Mouse (Mus musculus): ENCODE results near the gene Fkbp9. TPM values are rescaled to one million over a fixed set of nuclear protein-coding genes. Genes with fewer than 3 reads are reported as not detected.

Gene Fkbp9
- under 1 TPM; 0.24 to 0.29 TPM for total RNA-seq (2023)

DNA sequence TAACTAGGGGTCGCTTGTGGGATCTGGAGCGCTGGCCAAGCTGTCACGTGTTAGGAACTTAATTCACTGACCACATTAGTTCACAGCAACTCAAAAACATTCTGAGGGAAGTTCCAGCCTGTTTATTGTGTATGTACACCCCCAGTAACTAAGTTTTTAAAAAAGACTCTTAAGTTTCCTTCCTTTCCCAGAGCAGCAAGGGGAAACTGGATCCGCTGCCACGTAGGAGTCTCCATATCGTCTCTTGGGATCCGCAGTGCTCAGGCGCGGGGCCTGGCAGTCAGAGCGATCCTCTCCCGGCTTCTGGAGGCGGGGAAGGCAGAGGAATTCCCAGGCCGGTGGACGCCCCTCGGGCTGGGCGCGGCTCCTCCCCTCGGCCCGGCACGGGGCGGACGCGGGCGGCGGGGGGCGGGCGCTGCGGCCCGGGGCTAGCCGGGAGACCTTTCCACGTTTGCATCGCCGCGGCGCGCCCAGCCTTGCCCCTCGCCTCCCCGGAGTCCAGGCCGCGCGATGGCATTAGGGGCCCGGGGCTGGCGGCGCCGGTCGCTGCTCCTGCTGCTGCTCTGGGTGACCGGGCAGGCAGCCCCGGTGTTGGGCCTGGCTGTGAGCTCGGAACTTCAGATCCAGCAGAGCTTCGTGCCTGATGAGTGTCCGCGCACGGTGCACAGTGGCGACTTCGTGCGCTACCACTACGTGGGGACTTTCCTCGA, at the start of gene Fkbp9:
Fkbp9 (plus strand) TSS at position 363 of the 710 bp plus-strand sequence.

DNA sequence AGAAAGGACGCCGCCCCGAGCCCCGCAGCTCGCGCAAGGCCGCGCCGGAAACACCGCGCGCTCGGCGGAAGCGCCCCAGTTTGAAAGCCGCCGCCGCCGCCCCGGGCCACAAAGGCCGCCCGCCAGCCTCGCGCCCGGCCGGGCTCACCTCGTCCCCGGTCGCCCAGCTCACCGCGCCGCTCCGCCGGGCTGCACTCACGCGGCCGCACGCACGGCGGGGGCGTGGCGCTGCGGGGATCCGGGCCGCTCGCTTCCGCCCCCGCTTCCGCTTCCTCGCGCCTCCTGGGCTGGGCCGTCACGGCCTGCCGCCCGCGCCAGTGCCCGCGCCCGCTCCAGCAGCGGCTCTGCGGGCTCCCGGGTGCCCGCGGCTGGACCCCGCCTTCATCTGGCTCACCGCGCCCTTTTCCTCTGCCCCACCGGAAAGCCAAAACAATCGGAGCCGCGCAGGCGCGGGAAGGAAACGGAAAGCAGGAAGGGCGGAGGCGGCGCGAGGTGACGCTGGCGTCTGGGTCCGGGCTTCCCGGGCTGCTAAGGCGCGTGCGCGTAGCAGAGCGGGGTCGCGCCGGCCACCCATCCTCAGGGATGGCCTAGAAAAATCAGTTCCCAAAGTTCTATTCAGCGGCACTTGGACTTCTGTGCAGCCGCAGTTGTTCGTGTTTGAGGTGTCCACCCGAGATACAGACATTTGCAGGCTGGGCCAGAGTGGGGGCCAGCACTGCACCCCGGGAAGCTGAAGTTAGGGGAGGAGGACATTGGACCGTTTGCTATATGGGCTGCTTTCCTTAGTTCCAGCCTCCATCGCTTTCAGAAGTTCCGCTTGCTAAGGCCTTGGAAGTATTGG, 34.3 kb upstream of the Fkbp9 start, which contains the start of gene Kbtbd2:
Kbtbd2 (minus strand) TSS at position 503 of the 841 bp plus-strand sequence.

DNA sequence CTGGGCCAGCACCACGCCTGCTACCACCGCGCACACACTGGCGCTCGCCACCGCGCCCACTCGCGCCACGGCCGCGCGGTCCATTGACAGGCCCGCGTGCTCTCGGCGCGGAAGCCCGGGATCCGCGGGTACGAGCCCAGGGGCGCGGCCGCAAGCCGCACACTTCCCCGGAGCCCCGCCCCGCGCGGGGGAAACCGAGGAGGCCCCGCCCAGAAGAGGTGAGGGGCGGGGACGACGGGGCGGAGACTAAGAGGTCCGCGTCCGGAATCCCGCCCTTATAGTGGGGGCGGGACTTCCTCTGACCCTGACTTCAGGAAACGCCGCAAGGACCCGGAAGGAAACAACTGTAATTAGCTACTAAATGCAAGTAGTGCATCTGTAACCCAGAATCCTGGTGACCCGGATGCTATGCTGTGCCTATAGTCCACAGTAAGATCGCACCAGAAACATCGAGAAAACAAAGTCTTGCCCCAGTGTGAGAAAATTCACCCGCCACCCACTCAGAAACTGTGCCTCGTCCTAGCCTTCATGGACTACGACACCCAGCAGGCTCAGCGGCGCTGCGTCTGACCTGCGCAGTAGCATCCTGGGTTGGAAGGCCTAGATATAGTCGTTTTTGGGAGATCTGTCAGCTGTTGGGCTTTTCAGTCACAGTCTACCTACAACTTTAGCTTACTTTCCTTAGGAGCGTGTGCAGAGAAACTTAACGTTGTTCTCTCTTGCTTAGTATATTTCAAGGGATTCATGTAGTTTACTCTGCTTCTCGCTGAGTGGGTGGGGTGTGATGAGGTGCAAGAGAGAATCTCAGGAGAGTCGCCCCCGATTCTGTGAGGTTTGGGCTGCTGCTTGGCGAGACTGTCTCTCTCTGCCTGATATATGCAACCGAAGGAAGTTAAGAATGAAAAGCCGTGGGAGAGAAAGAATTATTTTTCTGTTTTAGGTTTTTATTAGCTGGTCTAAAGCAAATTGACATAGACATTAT, 92.2 kb downstream of the Fkbp9 start, which contains the start of the genes Nt5c3 and Vmn1r4:
Nt5c3 (minus strand) TSS at position 207 of the 982 bp plus-strand sequence.
Vmn1r4 (plus strand) TSS at position 290 of the 982 bp plus-strand sequence.

Other genes starting within 250 kb of the Fkbp9 start
- gene Lsm5, start 127.3 kb upstream of the Fkbp9 start, total RNA-seq (2023), result 10 to 100 TPM; 33.7 to 35.0 TPM
- gene Avl9, start 117.2 kb upstream of the Fkbp9 start, total RNA-seq (2023), result 100 to 1,000 TPM; 112 to 115 TPM
- gene Kbtbd2, start 34.2 kb upstream of the Fkbp9 start, total RNA-seq (2023), result 100 to 1,000 TPM in 1 of 2 experiments, 10 to 100 TPM in 1; 87.4 to 102 TPM
- gene Nt5c3, start 91.9 kb downstream of the Fkbp9 start, total RNA-seq (2023), result 10 to 100 TPM; 50.5 to 54.6 TPM
- gene Vmn1r4, start 92.0 kb downstream of the Fkbp9 start, total RNA-seq (2023), result not detected
- gene Vmn1r5, start 138.2 kb downstream of the Fkbp9 start, total RNA-seq (2023), result not detected
- not detected for gene Vmn1r6, start 165.2 kb downstream of the Fkbp9 start, total RNA-seq (2023)
- not detected for gene Vmn1r7, start 193.3 kb downstream of the Fkbp9 start, total RNA-seq (2023)
- gene Vmn1r8, start 200.2 kb downstream of the Fkbp9 start, total RNA-seq (2023), result not detected
- not detected for gene Vmn1r9, start 234.7 kb downstream of the Fkbp9 start, total RNA-seq (2023)